Mouse (Mus musculus) bone marrow, adult 2 months (tissue): ENCODE results near the gene Ppm1e.

ENCODE experiments used
- CTCF ChIP-seq: fragments of 200-500 bp; IDR thresholded peaks from 2 replicates; pipeline ENCODE4 v1.5.1; 2011; ENCODE audit warnings: low read length, control low read depth; ENCODE audit not compliant: control insufficient read depth, insufficient read depth
- POLR2A ChIP-seq: fragments of 200-500 bp; IDR thresholded peaks from 2 replicates; pipeline ENCODE4 v1.6.1; 2011; ENCODE audit warnings: low read depth, mild to moderate bottlenecking, control low read depth, low read length, borderline replicate concordance; ENCODE audit not compliant: control insufficient read depth

DNA sequence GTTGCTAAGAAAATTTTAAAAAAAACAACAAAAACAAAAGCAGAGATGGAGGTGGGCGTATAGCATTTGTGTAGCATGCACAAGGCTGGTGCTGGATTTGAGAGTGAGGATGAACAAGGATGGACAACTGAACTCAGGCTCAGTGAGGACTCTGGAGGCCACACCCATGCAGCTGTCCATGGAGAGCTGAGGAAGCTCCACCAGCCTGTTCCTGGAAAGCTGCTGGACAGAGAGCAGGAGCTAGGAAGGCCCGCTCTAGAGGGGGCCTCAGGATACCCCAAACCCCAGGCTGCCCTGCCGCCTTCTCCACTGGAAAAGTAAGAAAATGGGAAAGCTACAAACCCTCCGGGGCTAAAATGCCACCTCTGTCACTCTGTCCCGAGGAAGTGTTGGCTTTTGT lies 101.5 kb downstream of the Ppm1e start:
- TF ChIP-seq POLR2A (no peak), CTCF (no peak)
